Mouse (Mus musculus) spleen, postnatal 36 days (tissue): Measurements from ENCODE around the gene Phtf1.

Experiments used
- DNase-seq, 2 experiments: peaks; one replicate each; pipeline ENCODE4 v3.0.0; 2022; ENCODE audit warnings: low spot score in 2 of 2, mixed read lengths in 1 of 2

The Phtf1 gene

GRCm38 (mm10) chr3:103967861-103968691 lies at the start of gene Phtf1:
Phtf1 (plus strand) TSS chr3:103968110.
- DNase-seq = peak; percentile 85 to 87

GRCm38 (mm10) chr3:103920094-103920493 lies 47.8 kb upstream of the Phtf1 start:
- DNase-seq = no peak

- no peak for DNase-seq
Observed at GRCm38 (mm10) chr3:103925302-103925701, 42.6 kb upstream of the Phtf1 start.

GRCm38 (mm10) chr3:103927511-103927910 lies 40.4 kb upstream of the Phtf1 start:
- DNase-seq = peak; percentile 43 to 46

- DNase-seq = no peak
Observed at GRCm38 (mm10) chr3:103944794-103945562, 22.9 kb upstream of the Phtf1 start.

- DNase-seq = peak; percentile 14 to 15
Observed at GRCm38 (mm10) chr3:103948666-103949065, 19.2 kb upstream of the Phtf1 start.

DNA sequence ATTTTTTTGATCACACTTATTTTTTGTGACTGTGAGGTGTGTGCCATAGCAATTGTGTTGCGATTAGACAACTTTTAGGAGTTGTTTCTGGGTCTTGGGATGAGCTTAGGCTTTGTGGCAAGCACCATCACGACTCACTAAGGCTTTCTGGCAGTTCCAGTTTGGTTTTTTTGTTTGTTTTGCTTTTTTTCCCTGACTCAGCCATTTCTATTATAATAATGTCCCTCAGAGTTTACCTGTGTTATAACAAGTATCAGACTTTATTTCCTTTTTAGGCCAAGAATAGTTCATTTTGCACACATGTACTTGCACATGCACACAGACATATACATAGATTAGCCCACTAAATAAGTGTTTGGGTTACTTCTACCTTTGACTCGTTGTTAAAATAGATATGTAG lies 7.3 kb upstream of the Phtf1 start:
- DNase-seq = no peak

DNA sequence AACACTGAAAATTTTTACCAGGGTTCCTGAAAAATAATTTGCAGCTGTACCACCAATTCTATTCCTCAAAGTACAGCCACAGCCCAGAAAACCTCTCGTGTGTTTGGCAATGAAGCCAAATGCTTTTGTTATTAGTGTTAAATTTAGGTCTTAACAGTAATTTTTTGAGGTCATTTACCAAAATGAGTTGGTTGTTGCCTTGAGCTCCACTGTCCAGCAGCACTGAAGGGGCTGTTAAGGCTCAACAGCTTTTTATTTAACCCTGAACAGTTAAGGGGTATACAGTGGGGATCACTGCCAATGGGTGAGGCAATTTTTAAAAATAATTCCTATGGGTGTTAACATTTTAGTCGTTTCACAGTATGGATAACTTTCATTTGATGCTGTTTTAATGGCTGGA lies 679 bp upstream of the Phtf1 start:
- DNase-seq = no peak

DNA sequence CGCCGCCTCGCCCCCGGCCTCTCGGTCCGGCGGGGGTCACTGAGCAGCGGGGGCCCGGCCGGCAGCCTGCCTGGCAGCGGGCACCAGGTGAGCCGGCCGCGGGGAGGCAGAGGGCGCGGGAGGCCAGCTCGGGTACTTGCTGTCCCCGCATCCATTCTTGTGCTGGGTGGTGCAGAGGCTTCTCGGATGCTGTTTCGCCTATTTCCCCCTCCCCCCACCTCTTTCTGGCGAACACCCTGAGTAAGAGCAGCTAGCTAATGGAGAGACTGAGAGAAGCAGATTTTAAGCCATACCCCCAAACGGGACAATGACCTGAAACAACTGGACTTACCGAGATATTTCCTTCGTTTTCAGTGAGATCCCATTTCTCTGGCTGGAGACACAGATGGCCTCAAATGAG lies 791 bp downstream of the Phtf1 start:
- peak in 1 of 2 experiments; percentile 34 for DNase-seq

DNA sequence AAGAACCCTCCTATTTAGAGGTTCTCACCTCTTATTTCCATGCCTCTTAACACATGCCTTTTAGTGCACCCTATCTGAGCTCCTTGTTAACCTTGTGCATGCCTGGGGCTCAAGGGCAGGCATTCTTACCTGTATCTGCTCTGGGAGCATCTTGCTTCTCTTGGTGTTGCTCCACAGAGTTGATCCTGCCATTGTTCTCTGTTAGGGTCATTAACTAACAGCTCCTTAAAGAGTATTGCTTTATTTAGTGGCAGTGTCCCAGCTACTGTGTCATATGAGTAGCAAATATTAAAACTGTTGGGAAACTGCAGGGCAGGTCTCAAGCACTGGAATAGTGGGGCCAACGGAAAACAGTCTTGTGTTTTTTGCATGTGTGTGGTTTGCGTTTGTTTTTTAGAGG lies 3.2 kb downstream of the Phtf1 start:
- DNase-seq = no peak

GRCm38 (mm10) chr3:103984556-103984955 lies 16.6 kb downstream of the Phtf1 start:
- DNase-seq = no peak

DNA sequence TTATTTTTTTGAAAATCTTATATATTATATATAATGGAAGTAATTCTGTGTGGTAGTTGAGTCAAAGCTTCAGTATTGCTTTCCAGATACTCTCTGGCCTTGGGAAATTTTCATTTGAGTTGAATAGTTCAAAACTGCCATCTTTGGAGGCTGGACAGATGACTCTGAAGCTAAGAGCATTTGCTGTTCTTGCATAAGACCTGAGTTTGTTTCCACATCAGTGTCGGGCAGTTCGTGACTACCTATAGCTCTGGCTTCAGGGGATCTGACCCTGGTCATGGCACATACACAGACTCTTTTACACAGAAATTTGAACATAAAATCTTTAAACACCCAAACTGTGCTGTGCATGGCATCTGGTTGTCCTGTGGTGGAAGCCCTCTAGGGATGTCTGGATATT lies 17.3 kb downstream of the Phtf1 start:
- no peak for DNase-seq

- no peak for DNase-seq
Observed at GRCm38 (mm10) chr3:103987831-103988432, 20.0 kb downstream of the Phtf1 start.

- DNase-seq = no peak
Observed at GRCm38 (mm10) chr3:103989352-103989751, 21.4 kb downstream of the Phtf1 start.

- DNase-seq = no peak
Observed at GRCm38 (mm10) chr3:103991271-103991670, 23.4 kb downstream of the Phtf1 start.

DNA sequence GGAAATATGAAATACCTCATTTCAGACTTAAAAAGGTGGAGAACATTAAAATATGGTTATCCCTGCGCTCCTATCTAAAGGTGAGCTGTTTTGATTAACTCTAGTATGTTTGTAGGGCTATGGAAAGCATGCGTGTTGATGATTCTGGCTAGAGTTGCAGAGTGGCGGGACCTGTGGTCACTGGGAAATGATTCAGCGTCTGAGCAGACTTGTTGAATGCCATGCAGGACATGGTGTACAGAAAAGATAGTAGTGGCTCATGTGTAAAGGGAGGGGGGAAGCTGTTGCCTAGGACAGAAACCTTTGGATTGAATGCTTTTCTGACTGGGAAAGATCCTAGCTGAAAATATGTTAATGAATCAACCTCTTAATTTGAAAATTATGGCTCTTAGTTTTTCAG lies 30.8 kb downstream of the Phtf1 start:
- DNase-seq = no peak

DNA sequence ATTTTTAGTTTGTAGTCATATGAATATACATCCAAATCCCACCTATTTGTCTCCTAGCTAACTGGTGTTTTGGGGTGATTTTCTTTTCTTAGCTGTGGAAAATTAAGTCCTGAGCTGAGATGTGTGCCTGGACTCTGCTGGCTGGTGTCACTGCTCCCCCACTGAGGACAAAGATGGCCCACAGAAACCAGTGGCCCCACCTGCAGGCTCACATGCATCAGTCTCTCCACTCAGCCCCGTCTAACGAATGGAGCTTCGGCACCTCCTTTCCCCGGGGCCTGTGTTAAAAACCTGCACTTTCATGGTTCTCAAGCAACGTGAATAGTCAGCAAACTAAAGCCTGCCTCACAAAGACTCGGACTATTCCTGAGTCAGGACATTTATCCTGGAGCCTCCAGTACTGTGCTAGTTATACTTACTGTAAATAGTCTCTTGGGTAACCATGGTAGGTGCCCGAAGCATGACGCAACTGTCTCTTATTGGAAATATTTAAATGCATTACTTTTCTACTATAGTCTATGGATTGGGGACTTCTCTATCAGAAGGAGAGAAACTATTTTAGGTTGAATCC lies 39.1 kb downstream of the Phtf1 start:
- no peak for DNase-seq

GRCm38 (mm10) chr3:104007479-104007878 lies 39.6 kb downstream of the Phtf1 start:
- no peak for DNase-seq

- no peak for DNase-seq
Observed at GRCm38 (mm10) chr3:104009924-104010662, 42.2 kb downstream of the Phtf1 start.

GRCm38 (mm10) chr3:104011972-104012371 lies 44.1 kb downstream of the Phtf1 start:
- no peak for DNase-seq

- no peak for DNase-seq
Observed at GRCm38 (mm10) chr3:104017931-104018330, 50.0 kb downstream of the Phtf1 start.
